Mouse (Mus musculus): ENCODE data around the gene Mlip.

- no peak for TF ChIP-seq CTCF (IDR thresholded peaks at IDR 0.05; ENCODE audit: control insufficient read depth, insufficient read depth, low read length)
- TF ChIP-seq POLR2A (IDR thresholded peaks at IDR 0.05; ENCODE audit: borderline replicate concordance, control insufficient read depth, low read depth, low read length): no peak
These were observed 186.9 kb downstream of the Mlip start for GRCm38 (mm10) chr9:77165877-77166276.
